Mouse (Mus musculus) liver, embryonic 16.5 days (tissue): Measurements from ENCODE around the gene Ctsa. TPM values are rescaled to one million over a fixed set of nuclear protein-coding genes. Genes with fewer than 3 reads are reported as not detected.

Source experiments
- ATAC-seq: fragments of 200-750 bp; cut with Nextera tagmentation; 2 replicates; pipeline ENCODE4 v1.8.0; 2017; ENCODE audit warnings: low read depth, mild to moderate bottlenecking, moderate number of reproducible peaks, moderate library complexity
- H3K27ac ChIP-seq: fragments of 300-500 bp; sonication (generic); 2 replicates; pipeline ENCODE4 v1.5.1; 2014; ENCODE audit warnings: mild to moderate bottlenecking, low read length
- H3K27me3 ChIP-seq: fragments of 300-500 bp; sonication (generic); 2 replicates; pipeline ENCODE4 v1.6.1; 2014; ENCODE audit warnings: low read depth, low read length, mixed read lengths; ENCODE audit not compliant: control insufficient read depth, insufficient read depth
- H3K36me3 ChIP-seq: fragments of 300-500 bp; sonication (generic); 2 replicates; pipeline ENCODE4 v1.6.1; 2014; ENCODE audit warnings: mild to moderate bottlenecking; ENCODE audit not compliant: control insufficient read depth, insufficient read depth
- H3K4me1 ChIP-seq: fragments of 300-500 bp; sonication (generic); 2 replicates; pipeline ENCODE4 v1.6.1; 2014; ENCODE audit warnings: low read depth, low read length, mixed read lengths; ENCODE audit not compliant: control insufficient read depth
- H3K4me2 ChIP-seq: fragments of 300-500 bp; sonication (generic); 2 replicates; pipeline ENCODE4 v1.6.1; 2014; ENCODE audit warnings: low read depth, low read length, mixed read lengths
- H3K4me3 ChIP-seq: fragments of 300-500 bp; sonication (generic); 2 replicates; pipeline ENCODE4 v1.5.1; 2014; ENCODE audit warnings: low read depth, mild to moderate bottlenecking, low read length
- H3K9ac ChIP-seq: fragments of 300-500 bp; sonication (generic); 2 replicates; pipeline ENCODE4 v1.6.1; 2014; ENCODE audit warnings: low read depth, low read length
- H3K9me3 ChIP-seq: fragments of 300-500 bp; sonication (generic); replicated peaks from 2 replicates; pipeline ENCODE4 v1.6.1; 2016; ENCODE audit warnings: low read length; ENCODE audit not compliant: control insufficient read depth
- WGBS: fragments of 180-500 bp; shearing (Covaris S2); extraction: QIAGEN DNeasy Blood & Tissue Kit; methylation state at CpG from one replicate; pipeline ENCODE4 v1.1.7; 2014; ENCODE audit not compliant: insufficient replicate concordance; 5-methylcytosine and 5-hydroxymethylcytosine counted together
- polyA plus RNA-seq: library from polyadenylated mRNA; unstranded; fragments of >200 nt; fragmentation: Nextera tagmentation; extraction: Ambion mirVana; gene quantifications from 2 replicates; pipeline ENCODE4 v1.2.1, GENCODE M21; 2015

Ctsa gene
- polyA plus RNA-seq, 1 experiment from 2014 or later, result 92.5 TPM

DNA sequence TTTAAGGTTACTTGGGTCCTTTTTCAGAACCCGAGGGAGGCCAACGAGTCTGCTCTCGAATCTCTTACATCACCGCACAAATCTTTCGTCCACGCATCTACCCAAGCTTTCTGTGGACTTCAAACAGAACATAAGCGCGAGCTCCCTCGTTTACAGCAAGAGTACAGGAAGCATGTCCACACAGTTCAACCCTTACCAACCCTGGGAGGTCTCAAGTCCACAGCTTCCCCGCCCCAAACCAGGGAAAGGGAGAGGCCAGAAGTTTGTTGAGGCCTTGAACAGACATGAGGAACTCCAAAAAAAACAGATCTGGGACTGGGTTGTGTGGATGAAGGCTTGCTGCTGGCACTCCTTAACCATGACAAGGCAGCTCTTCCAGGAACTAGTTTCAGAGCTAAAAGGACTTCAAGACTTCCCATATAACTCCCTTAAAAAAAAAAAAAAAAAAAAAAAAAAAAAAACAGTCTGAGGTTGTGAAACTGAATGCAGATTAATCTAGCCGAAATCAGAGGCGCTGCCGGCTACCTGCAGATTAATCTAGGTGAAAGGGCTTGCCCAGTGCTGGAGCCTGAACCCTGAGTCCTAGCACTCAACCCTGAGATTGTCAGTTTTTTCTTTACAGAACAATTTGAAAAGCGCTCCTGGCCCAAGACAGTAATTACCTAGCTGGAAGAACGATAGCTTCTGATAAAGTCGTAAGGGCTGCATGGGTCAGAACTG, 29.3 kb upstream of the Ctsa start:
- no peak overlapping the region for H3K27ac ChIP-seq
- H3K27me3 ChIP-seq, result no peaks in the 10 kb centered on the region
- no peaks in the 10 kb centered on the region for H3K9me3 ChIP-seq
- peak overlapping the region; percentile 96 for H3K4me3 ChIP-seq
- H3K36me3 ChIP-seq, result peaks cover 15% of the 10 kb centered on the region
- 67% methylated on average over 16 of the region's 16 CpGs for WGBS
- ATAC-seq, result no peak
- peaks cover 28% of the 10 kb centered on the region for H3K4me1 ChIP-seq
- peak overlapping the region; percentile 63 for H3K4me2 ChIP-seq
- peak overlapping the region; percentile 93 for H3K9ac ChIP-seq

DNA sequence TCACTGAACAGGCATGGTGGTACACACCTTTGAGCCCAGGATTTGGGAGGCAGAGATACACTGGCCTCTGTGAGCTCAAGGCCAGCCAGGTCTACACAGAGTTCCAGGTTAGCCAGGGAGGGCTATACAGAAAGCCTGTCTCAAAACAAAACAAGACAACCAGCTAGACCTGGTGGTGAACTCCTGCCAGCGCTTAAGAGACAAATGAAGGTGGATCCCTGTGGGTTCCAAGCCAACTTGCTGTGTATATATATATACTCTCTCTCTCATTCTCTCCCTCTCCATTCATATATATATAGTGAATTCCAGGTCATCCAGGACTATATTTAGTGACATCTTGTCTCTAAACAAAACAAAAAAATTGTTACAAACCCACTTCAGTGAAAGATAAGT, 28.8 kb upstream of the Ctsa start:
- Histone ChIP-seq H3K4me1 (peaks cover 28% of the 10 kb centered on the region), H3K36me3 (peaks cover 15% of the 10 kb centered on the region), H3K4me2 (peak overlapping the region; percentile 63), H3K9ac (peak overlapping the region; percentile 93), H3K27me3 (no peaks in the 10 kb centered on the region), H3K9me3 (no peaks in the 10 kb centered on the region), H3K4me3 (peak overlapping the region; percentile 96), H3K27ac (peak overlapping the region; percentile 93)
- no peak for ATAC-seq
- 60% methylated on average over 1 of the region's 1 CpGs for WGBS

DNA sequence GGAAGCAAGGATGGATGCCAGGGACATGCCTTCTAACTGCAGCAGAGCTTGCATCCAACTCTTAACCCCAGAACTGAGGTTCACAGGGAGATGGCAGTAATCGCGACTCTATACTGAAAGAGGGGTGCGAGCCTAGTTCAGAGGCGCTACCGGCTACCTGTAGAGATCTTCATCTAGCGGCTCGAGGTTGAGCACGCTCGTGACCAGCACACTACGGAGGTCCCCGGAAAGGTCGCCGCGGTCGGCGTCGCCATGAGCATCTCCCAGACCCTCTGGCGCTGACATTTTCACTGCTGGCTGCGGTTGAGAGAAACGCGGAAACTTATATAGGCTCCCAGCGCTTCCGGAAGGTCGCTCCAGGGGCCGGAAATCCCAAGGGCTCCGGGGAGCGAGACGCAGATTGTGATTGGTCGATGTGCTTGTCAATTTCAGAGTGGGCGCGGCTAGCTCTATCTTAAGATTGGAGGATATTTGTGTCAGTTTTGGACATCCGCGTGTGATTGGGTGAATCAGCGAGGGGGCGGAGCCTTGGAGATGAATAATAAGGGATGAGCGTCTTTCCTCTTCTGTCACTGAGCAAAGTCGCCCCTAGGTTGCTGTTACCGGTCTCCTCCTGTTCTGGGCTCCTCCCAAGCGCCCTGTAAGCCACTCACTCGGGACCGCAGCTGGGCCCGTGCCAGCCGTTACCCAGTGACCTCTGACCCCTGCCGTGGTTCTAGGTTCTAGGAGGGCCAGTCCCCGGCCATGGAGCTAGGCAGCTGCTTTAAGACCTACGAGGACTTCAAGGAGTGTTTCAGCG, 27.9 kb upstream of the Ctsa start, which contains the start of the genes Acot8 and Zswim3:
Gene Acot8 (minus strand): TSS at position 350 of the 799 bp plus-strand sequence.
Gene Zswim3 (plus strand): TSS at position 566 of the 799 bp plus-strand sequence.
- Histone ChIP-seq H3K4me2 (peak within 1 kb of the TSS; percentile 93), H3K9me3 (no peaks in the 10 kb centered on the region), H3K9ac (peak within 1 kb of the TSS; percentile 95), H3K4me1 (peaks cover 28% of the 10 kb centered on the region), H3K27me3 (no peaks in the 10 kb centered on the region), H3K4me3 (peak within 1 kb of the TSS; percentile 96), H3K27ac (peak within 1 kb of the TSS; percentile 100), H3K36me3 (peaks cover 13% of the 10 kb centered on the region)
- ATAC-seq, result peak; percentile 91
- 0% methylated on average over 47 of the region's 47 CpGs for WGBS

DNA sequence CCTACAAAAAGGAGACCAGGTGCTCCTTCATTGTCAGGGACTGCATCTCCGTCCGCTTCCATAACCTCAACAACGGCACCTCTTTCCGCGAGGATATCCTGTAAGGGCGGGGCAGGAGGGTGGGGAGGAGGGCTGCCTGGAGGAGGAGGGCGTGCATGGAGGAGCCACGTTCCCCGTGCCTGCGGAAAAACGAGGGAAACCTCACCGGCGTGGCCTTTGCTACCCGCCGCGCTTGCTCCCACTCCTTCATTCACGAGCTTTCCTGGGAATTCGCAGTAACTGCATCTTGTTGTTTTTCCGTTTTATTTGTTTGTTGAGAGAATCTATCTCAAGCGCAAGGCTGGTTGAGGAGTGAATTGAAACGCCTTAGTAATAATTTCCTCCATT, 27.3 kb upstream of the Ctsa start:
- WGBS, result under 1% methylated on average over 21 of the region's 21 CpGs
- Histone ChIP-seq H3K4me1 (peaks cover 28% of the 10 kb centered on the region), H3K27ac (peak overlapping the region; percentile 100), H3K9me3 (no peaks in the 10 kb centered on the region), H3K27me3 (no peaks in the 10 kb centered on the region), H3K4me2 (peak overlapping the region; percentile 93), H3K36me3 (peaks cover 12% of the 10 kb centered on the region), H3K4me3 (peak overlapping the region; percentile 96), H3K9ac (peak overlapping the region; percentile 95)
- peak; percentile 74 for ATAC-seq

DNA sequence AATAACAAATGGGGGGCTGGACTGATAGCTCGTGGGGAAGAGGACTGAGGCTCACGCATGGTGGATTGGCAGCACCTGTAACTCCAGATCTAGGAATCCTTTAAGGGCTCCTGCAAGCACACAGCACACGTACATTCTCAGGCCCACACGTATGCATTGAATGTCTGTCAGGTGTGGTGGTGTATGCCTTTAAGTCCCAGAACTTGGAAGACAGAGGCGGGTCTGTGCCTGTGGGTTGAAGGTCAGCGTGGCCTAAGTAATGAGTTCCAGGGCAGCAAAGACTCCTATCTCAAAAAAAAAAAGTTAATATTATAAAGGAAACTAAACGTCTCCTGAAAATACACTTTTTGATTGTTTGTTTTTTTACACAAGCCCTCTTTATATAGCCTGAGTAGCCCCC, 26.1 kb upstream of the Ctsa start:
- H3K27ac ChIP-seq, result no peak overlapping the region
- 72% methylated on average over 7 of the region's 7 CpGs for WGBS
- H3K36me3 ChIP-seq, result peaks cover 6% of the 10 kb centered on the region; the same call in 1 of the 2 replicates
- H3K9ac ChIP-seq, result no peak overlapping the region
- H3K4me3 ChIP-seq, result no peak overlapping the region
- no peaks in the 10 kb centered on the region for H3K9me3 ChIP-seq
- ATAC-seq, result no peak
- H3K4me1 ChIP-seq, result peaks cover 28% of the 10 kb centered on the region
- H3K4me2 ChIP-seq, result no peak overlapping the region
- no peaks in the 10 kb centered on the region for H3K27me3 ChIP-seq

DNA sequence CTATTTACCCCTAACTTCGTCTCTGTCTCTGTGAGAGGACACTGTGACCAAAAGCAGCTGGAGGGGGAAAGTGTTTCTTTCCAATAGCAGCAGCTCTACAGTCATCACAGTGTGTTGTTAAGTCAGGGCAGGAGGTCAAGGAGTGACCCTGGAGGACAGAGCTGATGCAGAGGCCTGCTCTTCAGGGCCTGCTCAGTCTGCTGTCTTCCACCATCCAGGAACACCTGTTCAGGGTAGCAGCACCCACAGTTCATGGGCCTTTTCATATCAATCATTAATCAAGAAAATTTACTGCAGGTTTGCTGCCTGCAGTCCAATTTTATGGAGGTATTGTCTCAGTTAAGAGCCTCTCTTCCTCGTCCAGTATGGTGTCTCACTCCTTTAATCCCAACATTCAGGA, 19.1 kb upstream of the Ctsa start:
- Histone ChIP-seq H3K4me1 (peaks cover 15% of the 10 kb centered on the region), H3K4me2 (no peak overlapping the region), H3K36me3 (peaks cover 4% of the 10 kb centered on the region; the same call in 1 of the 2 replicates), H3K27me3 (no peaks in the 10 kb centered on the region), H3K4me3 (no peak overlapping the region), H3K27ac (no peak overlapping the region), H3K9me3 (no peaks in the 10 kb centered on the region), H3K9ac (no peak overlapping the region)
- ATAC-seq, result no peak
- 62% methylated on average over 2 of the region's 2 CpGs for WGBS

DNA sequence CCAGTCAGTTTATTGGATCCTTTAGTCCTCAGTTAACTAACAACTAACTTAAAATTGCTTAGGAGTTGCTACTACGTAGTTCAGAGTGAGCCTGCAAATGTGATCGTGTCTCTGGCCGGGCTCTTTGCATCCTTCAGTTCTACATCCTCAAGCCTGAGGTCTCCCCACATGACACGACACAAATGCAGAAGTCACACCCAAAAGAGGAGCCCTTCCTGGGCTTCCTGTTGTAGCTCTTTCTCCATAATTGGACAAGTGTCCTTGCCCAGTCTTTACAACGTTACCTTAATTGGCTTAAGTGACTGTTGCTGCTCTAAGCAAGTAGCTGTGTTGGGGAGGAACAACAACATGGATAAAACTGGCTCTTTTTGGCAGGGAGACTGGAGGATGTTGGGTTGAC, 17.3 kb upstream of the Ctsa start:
- Histone ChIP-seq H3K36me3 (peaks cover 3% of the 10 kb centered on the region; the same call in 1 of the 2 replicates), H3K27me3 (no peaks in the 10 kb centered on the region), H3K9ac (no peak overlapping the region), H3K9me3 (no peaks in the 10 kb centered on the region), H3K27ac (no peak overlapping the region), H3K4me3 (no peak overlapping the region), H3K4me1 (peaks cover 15% of the 10 kb centered on the region), H3K4me2 (no peak overlapping the region)
- WGBS, result 44% methylated on average over 5 of the region's 5 CpGs
- ATAC-seq, result no peak

GRCm38 (mm10) chr2:164815821-164816220, 16.9 kb upstream of the Ctsa start:
- Histone ChIP-seq H3K9me3 (no peaks in the 10 kb centered on the region), H3K27ac (no peak overlapping the region), H3K4me3 (no peak overlapping the region), H3K9ac (no peak overlapping the region), H3K4me1 (peaks cover 15% of the 10 kb centered on the region), H3K4me2 (no peak overlapping the region), H3K27me3 (no peaks in the 10 kb centered on the region), H3K36me3 (peaks cover 5% of the 10 kb centered on the region; the same call in 1 of the 2 replicates)
- peak; percentile 84 for ATAC-seq
- WGBS, result 44% methylated on average over 8 of the region's 8 CpGs

- H3K27me3 ChIP-seq, result no peaks in the 10 kb centered on the region
- H3K9ac ChIP-seq, result no peak overlapping the region
- no peak overlapping the region for H3K4me2 ChIP-seq
- no peak for ATAC-seq
- H3K9me3 ChIP-seq, result no peaks in the 10 kb centered on the region
- 66% methylated on average over 6 of the region's 6 CpGs for WGBS
- no peak overlapping the region for H3K4me3 ChIP-seq
- H3K36me3 ChIP-seq, result peaks cover 11% of the 10 kb centered on the region; the same call in 1 of the 2 replicates
- H3K4me1 ChIP-seq, result peaks cover 15% of the 10 kb centered on the region
- no peak overlapping the region for H3K27ac ChIP-seq
Observed at GRCm38 (mm10) chr2:164817206-164817605, 15.5 kb upstream of the Ctsa start.
